Mouse (Mus musculus) lung, postnatal 14 days (tissue): ENCODE data around the gene Ptgis.
A peak's percentile ranks its signal among the peaks of the same experiment; 100 is the strongest.
"Not testable (repeated sequence)": the region's sequence is repeated elsewhere in the genome, so short reads cannot be mapped to it uniquely, and the experiment has no call there.

ENCODE experiments used
- DNase-seq: peaks from one replicate; pipeline ENCODE4 v3.0.0; 2021

Ptgis gene

DNA sequence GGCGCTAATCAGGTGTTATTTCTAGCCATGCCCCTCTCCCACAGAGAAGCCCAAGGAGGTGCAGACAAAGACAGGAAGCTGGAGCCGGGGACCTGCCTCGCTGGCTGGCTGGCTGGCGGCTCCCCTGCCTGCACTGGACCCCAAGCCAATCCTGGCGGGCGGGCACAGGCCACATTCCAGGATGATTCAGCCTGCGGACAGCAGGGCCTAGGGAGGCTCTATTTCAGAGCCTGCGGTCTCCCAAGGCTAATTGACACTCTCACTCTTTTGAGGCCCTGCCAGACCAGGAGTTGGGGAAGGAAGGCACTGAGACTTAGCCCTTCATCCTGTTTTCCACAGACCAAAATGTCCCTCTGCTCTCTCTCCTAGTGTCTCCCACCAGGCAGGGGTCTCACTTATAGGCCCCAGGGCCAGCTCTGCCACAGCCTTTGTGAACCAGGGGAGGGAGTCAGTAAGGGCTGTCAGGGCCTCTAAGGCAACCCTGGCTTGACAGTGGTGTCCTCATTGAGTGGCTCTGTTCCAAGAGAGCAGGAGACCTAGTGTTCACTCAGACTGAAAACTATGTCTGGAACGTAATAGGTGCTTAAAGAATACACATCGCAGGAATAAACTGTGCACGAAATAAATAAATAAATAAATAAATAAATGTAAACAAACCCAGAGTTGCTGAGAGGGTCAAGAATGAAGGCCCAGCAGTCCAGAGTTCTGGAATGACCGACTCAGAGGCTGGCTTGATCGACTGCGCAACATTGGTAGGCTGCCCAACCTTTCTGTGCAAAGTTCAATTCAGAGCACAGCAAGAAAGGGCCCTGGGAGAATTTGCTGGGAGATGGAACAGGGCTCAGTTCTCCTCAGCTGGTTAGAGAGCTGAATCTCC is 8.0 kb downstream of the Ptgis start:
- DNase-seq = peak; percentile 59

DNA sequence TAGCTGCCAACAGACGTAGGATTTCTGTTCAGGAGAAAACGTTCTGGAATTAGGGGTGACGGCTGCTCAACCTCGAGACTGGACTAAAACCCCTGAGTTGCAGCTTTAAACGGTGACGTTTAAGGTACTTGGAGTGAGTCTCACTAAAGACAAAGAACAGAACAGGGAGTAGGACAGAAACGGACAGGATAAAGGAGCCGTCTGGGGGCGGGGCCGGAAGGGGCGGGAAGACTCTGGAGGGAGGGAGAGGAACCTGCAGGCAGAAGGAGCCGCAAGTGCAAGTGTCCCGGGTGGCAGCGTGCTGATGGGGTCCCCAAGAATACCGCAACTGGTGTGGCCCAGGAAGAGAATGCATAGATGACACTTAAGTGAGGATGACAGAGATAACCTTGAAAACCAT is 9.8 kb downstream of the Ptgis start:
- no peak for DNase-seq

DNA sequence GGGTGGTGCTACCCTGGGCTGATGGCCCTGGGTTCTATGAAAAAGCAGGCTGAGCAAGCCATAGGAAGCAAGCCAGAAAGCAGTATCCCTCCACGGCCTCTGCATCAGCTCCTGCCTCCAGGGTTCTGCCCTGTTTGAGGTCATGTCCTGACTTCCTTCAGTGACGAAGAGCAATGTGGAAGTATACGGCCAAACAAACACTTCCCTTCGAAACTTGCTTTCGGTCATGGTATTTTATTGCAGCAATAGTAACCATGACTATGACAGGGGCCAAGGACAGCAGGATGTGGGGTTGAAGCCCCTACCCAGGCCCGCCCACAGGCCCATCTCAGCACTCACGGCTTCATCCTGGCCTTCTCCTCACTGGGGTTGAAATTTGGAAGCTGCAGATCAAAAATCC is 15.5 kb downstream of the Ptgis start:
- no peak for DNase-seq

DNA sequence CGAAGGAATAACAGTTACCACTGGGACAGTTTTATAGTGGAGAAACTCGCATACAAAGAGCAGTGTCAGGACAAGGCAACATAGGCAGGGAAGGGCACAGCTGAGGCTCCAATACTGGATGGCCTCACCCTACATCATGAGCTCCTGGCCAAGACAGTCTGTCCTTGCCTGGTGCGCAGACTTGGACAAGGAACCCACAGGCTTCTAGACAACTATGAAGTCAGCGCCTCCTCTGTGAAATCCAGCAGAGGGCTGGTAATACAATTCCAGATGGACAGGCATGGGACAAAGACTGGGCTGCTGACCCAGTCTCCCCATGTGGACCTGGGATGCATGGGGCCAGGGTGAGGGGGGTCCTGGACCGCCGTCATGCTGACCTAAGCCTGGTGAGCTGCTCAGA is 16.2 kb downstream of the Ptgis start:
- no peak for DNase-seq

DNA sequence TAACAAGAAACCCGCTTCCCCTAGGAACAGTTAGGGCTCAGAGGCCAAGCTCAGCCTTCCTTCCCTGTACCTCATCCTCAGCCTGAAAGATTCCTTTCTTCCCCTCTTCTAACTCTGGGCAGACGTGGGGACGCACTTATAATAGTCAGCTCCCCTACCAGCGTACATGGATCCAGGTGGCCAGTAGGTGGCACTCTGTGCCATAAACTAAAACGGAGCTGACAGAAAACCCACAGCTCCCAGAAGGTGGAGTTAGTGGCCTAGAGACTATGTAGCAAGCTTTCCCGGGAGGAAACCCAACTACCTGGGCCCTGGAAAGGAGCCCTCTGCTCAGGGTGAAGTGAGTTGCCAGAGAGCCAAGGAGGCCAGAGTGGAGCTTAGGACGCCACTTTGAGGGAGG is 18.3 kb downstream of the Ptgis start:
- DNase-seq = peak; percentile 81

DNA sequence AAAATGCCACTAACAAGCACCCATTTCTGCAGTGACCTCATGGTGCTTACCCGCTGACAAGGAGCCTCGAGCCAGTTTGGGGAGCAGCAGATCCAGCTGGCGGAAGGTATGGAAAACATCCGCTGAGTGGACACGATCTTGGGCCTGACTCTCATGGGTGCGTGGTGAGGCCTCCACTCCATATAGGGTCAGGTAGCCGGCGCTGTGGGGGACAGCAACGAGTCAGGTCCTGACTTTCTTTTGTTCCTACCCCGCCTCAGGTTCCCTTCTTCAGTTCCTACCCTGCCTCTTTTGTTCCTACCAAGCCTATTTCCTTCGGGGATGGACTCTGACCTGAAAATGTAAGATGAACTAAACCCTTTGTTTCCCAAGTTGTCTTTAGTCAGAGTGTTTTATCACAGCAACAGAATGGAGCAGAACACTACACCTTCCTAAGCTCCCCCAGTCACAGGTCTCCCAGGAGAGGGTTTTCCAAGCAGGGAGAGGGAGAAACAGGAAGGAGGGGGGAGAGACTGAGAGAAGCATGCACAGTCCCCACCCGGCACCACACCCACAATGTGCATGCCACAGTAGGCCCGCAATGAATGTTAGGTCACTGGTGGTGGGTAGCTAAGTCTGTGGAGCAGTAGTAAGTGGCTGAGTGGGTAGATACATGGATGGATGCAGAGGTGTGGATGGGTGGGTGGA is 19.1 kb downstream of the Ptgis start:
- no peak for DNase-seq

DNA sequence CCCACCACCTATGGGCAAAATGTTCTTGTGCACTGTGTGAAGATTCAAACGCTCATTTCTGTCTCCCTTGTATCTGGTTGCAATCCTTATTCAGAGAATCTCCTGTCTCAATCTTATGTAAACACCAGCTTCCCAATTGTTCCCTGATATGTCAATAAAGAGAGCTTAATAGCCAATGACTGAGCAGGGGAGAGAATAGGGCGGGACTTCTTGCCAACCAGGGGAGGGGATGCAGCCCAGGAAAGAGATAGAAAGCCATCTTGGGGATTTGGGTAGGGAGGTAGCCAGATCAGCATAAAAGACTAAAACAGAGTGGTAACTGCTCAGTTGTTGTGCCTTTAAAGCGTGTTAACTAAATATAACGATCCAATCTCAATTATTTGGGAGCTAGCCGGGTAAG is 19.7 kb downstream of the Ptgis start:
- DNase-seq = no peak

DNA sequence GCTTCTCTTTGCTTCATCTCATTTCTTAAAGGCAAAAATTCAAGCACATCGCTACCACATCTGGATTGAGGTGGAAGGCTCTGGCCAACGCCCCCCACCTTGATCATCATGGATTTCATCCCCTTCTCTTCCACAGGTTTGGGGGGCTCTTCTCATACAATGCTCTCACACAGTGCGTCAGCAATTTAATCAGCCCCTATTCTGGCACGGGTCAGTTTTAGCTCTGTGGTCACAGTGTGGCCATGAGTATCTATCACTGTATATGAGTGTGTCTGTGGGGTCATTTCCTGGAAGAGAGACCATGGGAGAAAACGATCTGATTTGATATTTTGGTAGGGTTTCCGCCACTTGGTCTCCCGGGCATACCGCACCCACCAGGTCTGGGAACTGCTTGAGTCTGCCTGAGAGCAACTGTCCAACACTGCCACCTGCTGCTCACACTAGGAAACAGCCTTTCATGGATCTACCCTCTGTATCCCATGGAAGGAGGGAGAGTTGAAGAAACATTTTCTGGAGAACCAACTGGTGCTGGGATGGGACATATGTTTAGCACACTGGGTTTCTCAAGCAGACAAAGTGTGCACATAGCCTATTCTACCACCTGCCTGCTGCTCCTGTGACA is 21.1 kb downstream of the Ptgis start:
- peak; percentile 89 for DNase-seq

DNA sequence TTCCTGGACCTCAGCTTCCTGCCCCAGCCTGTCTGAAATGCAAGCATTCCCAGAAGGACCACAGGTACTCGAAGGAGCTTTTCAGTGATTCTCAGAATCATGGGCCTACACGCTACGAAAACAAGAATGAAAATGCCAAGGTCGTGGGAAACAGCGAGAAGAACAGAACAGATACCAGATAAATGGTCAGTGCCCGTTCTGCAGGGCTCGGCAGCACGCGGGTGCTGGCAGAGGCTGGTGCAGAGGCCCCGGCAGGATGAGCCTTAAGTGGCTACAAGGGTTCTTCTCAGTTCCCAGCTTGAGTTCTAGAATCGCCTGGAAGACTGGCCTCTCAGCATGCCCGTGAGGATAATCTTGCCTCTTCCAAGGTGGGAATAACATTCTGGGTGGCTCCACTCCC is 26.7 kb downstream of the Ptgis start:
- DNase-seq = no peak

DNA sequence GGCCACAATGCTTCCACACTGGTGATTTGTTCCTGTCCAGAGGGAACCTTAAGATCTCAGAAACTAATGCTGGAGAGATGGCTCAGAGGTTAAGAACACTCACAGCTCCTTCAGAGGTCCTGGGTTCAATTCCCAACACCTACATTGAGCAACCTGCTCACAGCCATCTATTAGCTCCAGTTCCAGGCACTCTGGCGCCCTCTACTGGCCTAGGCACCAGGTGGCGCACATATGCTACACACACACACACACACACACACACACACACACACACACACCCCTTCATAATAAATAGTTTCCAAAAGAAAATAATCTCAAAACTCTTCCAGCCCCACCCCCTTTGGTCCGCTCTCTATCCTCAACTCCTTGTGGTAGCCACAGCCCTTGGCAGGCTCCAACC is 27.3 kb downstream of the Ptgis start:
- no peak for DNase-seq

DNA sequence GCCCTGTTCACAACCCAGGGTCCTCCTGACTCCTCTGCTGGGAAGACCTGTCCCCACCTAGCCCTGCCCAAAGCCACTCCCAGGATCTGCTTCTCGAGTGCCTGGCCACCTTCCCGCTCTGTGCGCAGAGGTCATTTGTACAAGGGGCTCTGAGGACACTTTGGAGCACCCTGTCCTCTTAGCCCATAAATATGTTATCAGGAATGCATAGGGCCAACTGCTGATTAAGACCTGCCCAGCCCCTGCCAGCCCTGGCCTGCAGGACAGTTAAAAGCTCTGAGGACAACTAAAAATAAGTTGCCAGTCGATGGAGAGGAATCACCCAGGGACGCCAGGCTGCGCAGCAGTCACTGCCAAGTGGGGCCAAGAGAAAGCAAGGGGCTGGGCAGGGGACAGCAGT is 27.9 kb downstream of the Ptgis start:
- DNase-seq = no peak

DNA sequence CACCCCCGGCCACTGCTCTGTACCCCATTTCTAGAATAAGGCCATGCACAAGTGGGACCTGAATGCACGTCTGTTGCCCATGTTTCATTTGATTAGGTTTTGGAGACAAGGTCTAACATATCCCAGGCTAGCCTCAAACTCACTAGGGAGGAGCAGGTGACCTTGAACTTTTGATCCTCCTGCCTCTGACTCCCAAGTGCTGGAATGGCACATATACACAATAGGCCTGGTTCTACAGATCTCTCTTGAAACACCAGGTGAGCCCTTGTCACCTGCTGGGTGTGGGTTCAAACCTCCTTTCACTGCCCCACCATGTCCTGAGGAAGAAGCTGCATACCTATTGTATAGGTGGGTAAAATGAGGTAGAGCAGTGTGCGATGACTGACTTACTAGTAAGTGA is 28.3 kb downstream of the Ptgis start:
- no peak for DNase-seq

DNA sequence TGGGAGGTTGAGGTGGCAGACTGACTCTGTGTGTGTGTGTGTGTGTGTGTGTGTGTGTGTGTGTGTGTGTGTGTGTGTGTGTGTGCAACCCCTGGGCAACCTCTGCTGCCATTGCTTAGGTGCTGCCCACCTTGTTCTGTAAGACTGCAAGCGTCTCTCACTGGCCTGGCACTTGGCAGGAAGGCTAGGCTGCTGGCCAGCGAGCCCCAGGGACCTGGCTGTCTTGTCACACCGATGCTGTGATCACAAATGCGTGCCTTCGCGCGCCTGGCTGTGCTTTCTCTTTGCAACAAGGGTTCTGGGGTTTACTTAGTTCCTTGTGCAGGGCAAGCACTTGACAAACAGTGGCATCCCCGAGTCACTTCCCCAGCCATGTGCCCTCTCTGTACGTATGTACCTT is 30.5 kb downstream of the Ptgis start:
- DNase-seq = no peak

DNA sequence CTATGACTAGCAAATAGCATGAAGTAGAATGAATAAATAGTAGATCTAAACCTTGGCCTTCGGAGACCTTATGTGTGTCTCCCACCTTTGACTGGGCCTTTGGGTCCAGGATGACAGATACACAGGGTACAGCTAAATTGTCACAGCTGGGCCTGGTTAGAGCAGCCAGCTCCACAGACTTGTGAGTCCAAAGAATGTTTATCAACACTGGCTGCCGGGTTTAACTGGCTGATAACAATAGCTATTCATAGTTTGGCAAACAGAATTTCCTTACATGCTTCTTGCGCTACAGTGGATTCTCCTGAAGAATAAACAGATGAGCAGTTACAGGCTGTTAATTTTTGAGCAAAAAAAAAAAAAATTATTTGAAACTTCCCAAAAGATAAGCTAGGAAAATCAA is 31.4 kb downstream of the Ptgis start:
- peak; percentile 32 for DNase-seq

DNA sequence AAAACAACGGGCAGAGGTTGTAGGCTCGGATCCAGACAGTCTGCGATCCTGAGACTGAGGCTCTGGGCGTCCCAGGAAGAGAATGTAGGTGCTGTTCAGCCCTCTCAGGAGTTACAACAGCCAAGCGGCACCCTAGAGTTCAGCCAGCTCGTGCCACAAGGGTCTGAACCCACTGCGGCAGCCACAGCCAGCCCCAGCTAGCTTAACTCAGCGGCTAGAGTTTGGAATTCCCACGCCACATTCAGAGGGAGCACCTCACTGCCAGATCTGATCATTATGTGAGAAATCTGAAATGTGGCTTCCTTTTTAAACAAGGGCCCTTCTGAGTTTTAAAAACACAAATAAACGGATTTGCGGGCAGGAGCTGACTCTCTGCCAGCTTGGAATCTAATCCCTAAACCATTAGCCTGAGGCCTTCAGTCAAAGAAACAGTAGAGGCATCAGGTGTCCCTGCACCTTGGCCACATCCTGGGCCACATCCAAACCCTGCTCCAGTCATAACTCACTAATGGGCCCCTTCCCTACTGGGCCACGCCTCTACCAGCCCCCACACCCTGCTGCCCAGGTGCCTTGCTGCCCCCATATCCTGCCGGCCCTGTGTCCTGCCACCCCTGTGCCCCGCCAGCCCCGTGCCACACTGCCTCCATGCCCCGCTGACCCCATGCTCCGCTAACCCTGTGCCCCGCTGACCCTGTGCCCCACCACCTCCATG is 34.3 kb downstream of the Ptgis start:
- DNase-seq = no peak

DNA sequence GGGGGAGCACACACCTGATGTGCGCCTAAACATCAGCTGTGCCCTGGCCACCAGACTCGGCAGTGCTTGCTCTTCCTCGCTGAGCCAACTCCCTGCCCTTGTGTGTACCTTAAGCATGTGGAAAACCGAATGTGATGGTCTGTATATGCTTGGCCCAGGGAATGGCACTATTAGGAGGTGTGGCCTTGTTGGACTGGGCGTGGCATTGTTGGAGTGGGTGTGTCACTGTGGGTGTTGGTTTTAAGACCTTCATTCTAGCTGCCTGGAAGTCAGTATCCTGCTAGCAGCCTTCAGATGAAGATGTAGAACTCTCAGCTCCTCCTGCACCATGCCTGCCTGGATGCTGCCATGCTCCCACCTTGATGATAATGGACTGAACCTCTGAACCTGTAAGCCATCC is 35.7 kb downstream of the Ptgis start:
- not testable (repeated sequence) for DNase-seq

DNA sequence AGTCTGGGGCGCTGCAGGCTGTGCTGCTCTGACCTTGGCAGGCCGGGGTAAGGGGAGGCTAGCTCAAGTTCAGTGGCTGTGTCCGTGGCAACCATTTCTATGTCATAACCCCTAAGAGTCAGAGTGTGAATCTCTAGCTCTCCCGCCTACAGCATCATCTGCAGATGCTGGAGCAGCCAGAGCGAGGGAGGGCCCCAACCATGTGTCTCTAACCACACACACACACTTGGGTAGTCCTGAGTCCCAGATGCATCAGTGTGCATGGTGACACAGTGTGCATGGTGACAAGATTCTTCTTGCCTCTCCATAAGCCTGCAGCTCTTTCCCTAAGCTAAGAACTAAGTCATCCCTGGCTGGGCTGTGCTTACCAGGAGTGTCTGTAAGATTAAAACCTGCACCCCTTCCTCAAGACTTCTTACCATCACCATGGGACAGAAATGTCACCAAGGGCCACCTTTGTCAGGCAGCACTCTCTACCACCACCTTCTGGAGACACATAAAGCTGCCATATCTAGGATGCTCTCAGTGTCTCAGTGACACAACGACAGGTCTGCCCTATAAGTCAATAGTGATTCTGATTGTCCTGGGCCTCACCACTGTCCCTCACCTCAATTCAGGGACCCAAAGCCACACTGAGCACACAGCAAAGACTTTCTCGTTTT is 36.8 kb downstream of the Ptgis start:
- no peak for DNase-seq

DNA sequence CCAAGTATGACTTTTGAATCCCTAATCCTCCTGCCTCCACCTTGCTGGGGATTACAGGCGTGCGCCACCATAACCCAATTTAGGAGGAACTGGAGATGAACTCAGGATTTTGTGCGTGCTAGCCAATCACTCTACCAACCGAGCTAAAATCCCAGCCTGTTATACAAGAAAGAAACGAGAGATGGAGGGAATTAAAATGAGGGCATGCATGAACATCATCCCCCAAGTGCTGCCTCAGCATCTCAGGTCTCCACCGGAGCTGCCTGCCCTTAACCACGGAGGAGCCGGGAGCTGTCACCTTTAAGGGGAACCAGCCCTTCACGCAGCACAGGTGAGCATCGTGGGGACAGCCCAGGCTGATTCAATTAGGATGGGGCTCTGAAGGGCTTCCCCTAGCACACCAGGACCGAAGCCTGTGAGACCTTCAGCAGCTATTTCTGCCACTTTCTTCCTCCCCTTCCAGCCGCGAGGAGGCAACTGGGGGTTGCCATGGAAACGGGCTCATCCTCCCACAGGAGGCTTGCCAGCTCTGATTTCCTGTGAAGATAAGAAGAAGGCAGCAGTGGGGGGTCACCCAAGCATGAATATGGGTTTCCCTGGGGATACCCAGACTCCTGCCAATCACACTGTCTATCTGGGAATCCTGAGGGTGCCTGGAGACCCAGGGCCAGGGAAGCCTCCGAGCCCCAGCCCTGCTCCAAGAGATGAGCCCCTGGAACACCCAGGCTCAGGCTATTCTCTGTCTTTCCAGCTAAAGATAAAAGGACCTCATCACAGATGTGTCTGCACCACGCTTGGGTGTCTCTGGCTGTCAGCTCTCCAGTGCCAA is 38.7 kb downstream of the Ptgis start:
- DNase-seq = no peak

DNA sequence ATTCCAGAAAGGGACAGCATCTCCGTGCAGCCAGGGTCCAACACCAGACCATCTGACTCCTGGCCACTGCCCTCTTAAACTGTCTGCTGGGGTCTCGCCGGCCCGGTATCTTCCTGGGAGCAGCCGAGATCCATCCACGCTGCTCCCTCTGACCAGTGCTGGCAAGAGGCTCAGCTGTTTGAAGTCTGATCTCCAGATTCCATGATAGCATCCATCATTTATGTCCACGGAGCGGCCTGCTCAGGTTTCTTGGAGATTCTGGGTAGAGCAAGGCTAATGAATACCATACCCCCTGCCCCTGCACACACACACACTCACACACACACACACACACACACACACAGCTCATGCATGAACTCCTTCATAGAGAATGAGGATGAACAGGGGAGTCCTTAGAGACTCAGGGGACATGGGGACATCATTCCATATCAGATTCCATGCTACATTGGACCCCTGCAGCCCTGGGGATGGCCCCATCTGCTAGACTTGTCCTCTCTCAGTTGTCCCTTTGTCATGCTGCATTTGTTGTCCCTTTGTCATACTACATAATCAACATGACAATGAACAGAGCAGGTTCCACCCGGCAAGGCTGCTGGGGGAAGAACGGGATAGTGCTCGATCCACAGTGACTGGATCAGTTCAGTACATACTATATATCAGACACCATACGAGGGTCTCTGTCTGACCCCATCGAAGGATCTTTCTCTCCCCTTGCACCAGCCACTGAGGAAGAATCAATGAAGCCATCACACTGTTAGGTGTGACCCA is 41.6 kb downstream of the Ptgis start:
- DNase-seq = no peak

DNA sequence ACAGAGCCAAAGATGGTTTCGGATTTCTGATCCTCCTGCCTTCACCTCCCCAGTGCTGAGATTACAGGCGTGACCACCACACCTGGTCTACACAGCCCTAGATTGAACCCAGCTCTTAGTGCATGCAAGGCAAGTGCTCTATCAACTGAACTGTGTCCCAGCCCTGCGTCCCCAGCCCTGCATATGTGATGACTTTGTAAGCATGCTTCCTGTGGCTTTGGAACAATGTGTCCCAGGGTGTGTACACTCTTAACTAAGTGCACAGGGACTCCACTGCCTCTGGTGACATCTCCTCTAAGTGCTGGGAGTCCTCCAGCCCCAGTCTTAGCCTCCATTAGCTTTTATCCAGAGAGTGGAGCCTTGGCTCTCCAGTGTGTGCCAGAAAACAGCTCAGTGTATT is 47.0 kb downstream of the Ptgis start:
- DNase-seq = no peak

DNA sequence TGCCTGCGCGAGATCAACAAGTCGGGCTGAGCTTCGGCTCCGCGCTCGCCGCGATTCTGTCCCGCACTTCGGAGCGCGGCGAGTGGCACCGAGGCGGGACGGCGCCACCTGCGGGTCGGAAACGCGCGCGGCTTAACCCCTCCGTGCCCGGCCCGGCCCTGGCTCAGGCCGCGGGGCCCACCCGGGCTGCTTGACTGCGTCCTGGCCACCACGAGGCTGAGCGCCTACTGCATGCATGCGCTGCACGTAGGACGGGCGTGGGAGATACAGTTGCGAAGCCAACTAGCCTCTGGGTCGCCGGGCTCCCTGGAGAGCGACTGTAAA is 50.4 kb downstream of the Ptgis start, which contains the start of gene Kcnb1:
Gene Kcnb1, minus strand, starts transcription at position 80 of the 324 bp plus-strand sequence.
- DNase-seq = peak; percentile 71
